Comparison of ENCODE assay signal across 11 mouse cellular contexts in genomic region chr3:50817361-50817760, GRCm38 (mm10).
"Had no signal": no experiment of that assay in that cellular context is flagged by ENCODE, and none has a peak within 500 bp of the region (broad histone marks: within the 10 kb centered on the region; RNA-seq: fewer than 3 reads in every experiment).

No protein-coding gene starts in this region.

- H3K4me3 ChIP-seq: limb, embryonic 15.5 days; liver, embryonic 12.5 days; megakaryocyte, embryonic 14.5 days; midbrain, embryonic 12.5 days had no signal

- H3K27me3 ChIP-seq: limb, embryonic 15.5 days; liver, embryonic 12.5 days; megakaryocyte, embryonic 14.5 days had no signal

- H3K27ac ChIP-seq: limb, embryonic 15.5 days; liver, embryonic 12.5 days; midbrain, embryonic 12.5 days had no signal

- H3K36me3 ChIP-seq: limb, embryonic 15.5 days; liver, embryonic 12.5 days; midbrain, embryonic 12.5 days had no signal

- DNase-seq: kidney, postnatal 10 days; layer of hippocampus, postnatal 36 days; lung, embryonic 14.5 days; lung, postnatal 10 days; lung, postnatal 4 days; right cerebral cortex, postnatal 25 days; thymus, postnatal 36 days had no signal

- H3K4me1 ChIP-seq: liver, embryonic 12.5 days; megakaryocyte, embryonic 14.5 days; midbrain, embryonic 12.5 days had no signal
